Mouse (Mus musculus) MEL (cell line): ENCODE data around the gene Olfr955. TPM values are rescaled to one million over a fixed set of nuclear protein-coding genes. Genes with fewer than 3 reads are reported as not detected.

Source experiments
- DNase-seq: peaks from one replicate; pipeline ENCODE4 v3.0.0; 2011; ENCODE audit warnings: low read depth, low spot score
- H3K27ac ChIP-seq: 2 replicates; pipeline ENCODE4 v1.5.1; 2012; ENCODE audit warnings: low read depth, mild to moderate bottlenecking, control low read depth, low read length, moderate library complexity; ENCODE audit not compliant: control insufficient read depth
- H3K27me3 ChIP-seq, 2 experiments: fragments of 150-350 bp in 1 of 2; sonication (generic) in 1 of 2; 2 replicates each; pipeline ENCODE4 v1.6.1; 2012; ENCODE audit warnings: low read length in 2 of 2, mild to moderate bottlenecking in 2 of 2, improper control_type of control experiment in 1 of 2, moderate library complexity in 1 of 2; ENCODE audit not compliant: insufficient read depth in 2 of 2, control insufficient read depth in 1 of 2
- H3K36me3 ChIP-seq, 2 experiments: 2 replicates each; pipeline ENCODE4 v1.6.1; 2012 to 2014; ENCODE audit warnings: low read length in 2 of 2, improper control_type of control experiment in 1 of 2, inconsistent platforms in 1 of 2, mild to moderate bottlenecking in 1 of 2; ENCODE audit not compliant: insufficient read depth in 2 of 2, control insufficient read depth in 1 of 2
- H3K4me1 ChIP-seq, 2 experiments: fragments of 150-350 bp in 1 of 2; sonication (generic) in 1 of 2; 2 replicates each; pipeline ENCODE4 v1.6.1; 2012; ENCODE audit warnings: low read length in 2 of 2, improper control_type of control experiment in 1 of 2, mild to moderate bottlenecking in 1 of 2; ENCODE audit not compliant: insufficient read depth in 2 of 2, control insufficient read depth in 1 of 2
- H3K4me3 ChIP-seq, 2 experiments: fragments of 150-350 bp in 1 of 2; sonication (generic) in 1 of 2; 2 replicates each; pipeline ENCODE4 v1.5.1; 2012; ENCODE audit warnings: low read depth in 2 of 2, low read length in 2 of 2, mild to moderate bottlenecking in 2 of 2, moderate library complexity in 2 of 2, control low read depth in 1 of 2, improper control_type of control experiment in 1 of 2; ENCODE audit not compliant: control insufficient read depth in 1 of 2, insufficient read depth in 1 of 2
- H3K79me2 ChIP-seq: 2 replicates; pipeline ENCODE4 v1.6.1; 2012; ENCODE audit warnings: mild to moderate bottlenecking, low read length, moderate library complexity; ENCODE audit not compliant: control insufficient read depth, poor library complexity, insufficient read depth
- H3K9ac ChIP-seq: 2 replicates; pipeline ENCODE4 v1.6.1; 2012; ENCODE audit warnings: low read depth, mild to moderate bottlenecking, control low read depth, low read length, moderate library complexity; ENCODE audit not compliant: control insufficient read depth, poor library complexity, severe bottlenecking
- H3K9me3 ChIP-seq: fragments of 150-350 bp; sonication (generic); replicated peaks from 2 replicates; pipeline ENCODE4 v1.6.1; 2012; ENCODE audit warnings: mild to moderate bottlenecking, low read length, improper control_type of control experiment, moderate library complexity; ENCODE audit not compliant: insufficient read depth
- E2F4 ChIP-seq: IDR thresholded peaks from 2 replicates; pipeline ENCODE4 v1.6.1; 2011; ENCODE audit warnings: low read depth, low read length, improper control_type of control experiment, borderline replicate concordance
- GATA1 ChIP-seq: IDR thresholded peaks from 2 replicates; pipeline ENCODE4 v1.6.1; 2011; ENCODE audit warnings: low read depth, low read length, improper control_type of control experiment
- MAZ ChIP-seq: IDR thresholded peaks from 2 replicates; pipeline ENCODE4 v1.6.1; 2012; ENCODE audit warnings: low read depth, mild to moderate bottlenecking, inconsistent platforms, low read length, improper control_type of control experiment
- MXI1 ChIP-seq: IDR thresholded peaks from 2 replicates; pipeline ENCODE4 v1.6.1; 2011; ENCODE audit warnings: mild to moderate bottlenecking, low read depth, low read length, improper control_type of control experiment
- NELFE ChIP-seq: IDR thresholded peaks from 2 replicates; pipeline ENCODE4 v1.6.1; 2011; ENCODE audit warnings: low read depth, low read length, improper control_type of control experiment
- POLR2AphosphoS5 ChIP-seq: IDR thresholded peaks from 2 replicates; pipeline ENCODE4 v1.6.1; 2012; ENCODE audit warnings: low read depth, borderline replicate concordance, mild to moderate bottlenecking, inconsistent platforms, low read length, moderate library complexity, mixed read lengths
- RCOR1 ChIP-seq: IDR thresholded peaks from 2 replicates; pipeline ENCODE4 v1.6.1; 2012; ENCODE audit warnings: low read depth, mild to moderate bottlenecking, inconsistent platforms, low read length, improper control_type of control experiment
- SIN3A ChIP-seq: IDR thresholded peaks from 2 replicates; pipeline ENCODE4 v1.6.1; 2012; ENCODE audit warnings: low read length, improper control_type of control experiment, inconsistent platforms
- USF1 ChIP-seq: IDR thresholded peaks from 2 replicates; pipeline ENCODE4 v1.6.1; 2014; ENCODE audit warnings: low read depth, mild to moderate bottlenecking, inconsistent platforms, low read length, improper control_type of control experiment, moderate library complexity
- ZMIZ1 ChIP-seq: IDR thresholded peaks from 2 replicates; pipeline ENCODE4 v1.6.1; 2012; ENCODE audit warnings: low read depth, mild to moderate bottlenecking, inconsistent platforms, low read length, improper control_type of control experiment, moderate library complexity
- ZNF384 ChIP-seq: IDR thresholded peaks from 2 replicates; pipeline ENCODE4 v1.6.1; 2012; ENCODE audit warnings: low read depth, mild to moderate bottlenecking, inconsistent platforms, low read length, improper control_type of control experiment
- polyA plus RNA-seq, 2 experiments: library from polyadenylated mRNA; stranded (reverse) in 1 of 2; unstranded in 1 of 2; fragments of >175 nt in 1 of 2; fragments of >200 nt in 1 of 2; gene quantifications; 2 replicates each; pipeline versions ENCODE4 v1.2.1 to v1.2.4; 2012; ENCODE audit warnings: low replicate concordance in 2 of 2, low read depth in 1 of 2; ENCODE audit not compliant: insufficient read length in 2 of 2, insufficient read depth in 1 of 2, missing spikeins in 1 of 2
- total RNA-seq: library from RNA; depleted of rRNA; stranded (reverse); fragments of 300-350 nt; gene quantifications from 2 replicates; pipeline ENCODE4 v1.2.3, GENCODE M21; 2012; rRNA removed

Olfr955 gene
- total and polyA plus RNA-seq, 3 experiments, result not detected

- Histone ChIP-seq H3K9ac (no peak within 1 kb of the TSS), H3K27ac (no peak within 1 kb of the TSS), H3K4me1 (no peaks in the 10 kb centered on the region), H3K4me3 (no peak within 1 kb of the TSS), H3K36me3 (no peaks in the 10 kb centered on the region), H3K9me3 (no peaks in the 10 kb centered on the region), H3K27me3 (no peaks in the 10 kb centered on the region), H3K79me2 (no peaks in the 10 kb centered on the region)
- TF ChIP-seq E2F4, result no peak
- TF ChIP-seq ZMIZ1, result no peak
- TF ChIP-seq POLR2AphosphoS5, result no peak
- no peak for DNase-seq
These were observed 22.2 kb upstream of the Olfr955 start, which contains the start of gene Olfr44 for GRCm38 (mm10) chr9:39493895-39494294. Olfr44 (minus strand) TSS chr9:39493995.

GRCm38 (mm10) chr9:39456401-39456800 is 15.3 kb downstream of the Olfr955 start, which contains the start of gene Olfr954:
Olfr954 (plus strand) TSS chr9:39456701.
- DNase-seq, result no peak
- Histone ChIP-seq H3K9ac (no peak within 1 kb of the TSS), H3K36me3 (no peaks in the 10 kb centered on the region), H3K4me3 (no peak within 1 kb of the TSS), H3K27me3 (no peaks in the 10 kb centered on the region), H3K27ac (no peak within 1 kb of the TSS), H3K4me1 (no peaks in the 10 kb centered on the region), H3K79me2 (no peaks in the 10 kb centered on the region), H3K9me3 (no peaks in the 10 kb centered on the region)
- no peak for TF ChIP-seq SIN3A
- no peak for TF ChIP-seq NELFE
- no peak for TF ChIP-seq GATA1
- TF ChIP-seq ZNF384, result no peak
- no peak for TF ChIP-seq MAZ

- no peak for TF ChIP-seq MXI1
- TF ChIP-seq RCOR1, result no peak
- no peak for TF ChIP-seq USF1
- no peak for TF ChIP-seq ZNF384
- Histone ChIP-seq H3K9ac (no peak within 1 kb of the TSS), H3K9me3 (no peaks in the 10 kb centered on the region), H3K4me3 (no peak within 1 kb of the TSS), H3K4me1 (no peaks in the 10 kb centered on the region), H3K27ac (no peak within 1 kb of the TSS), H3K79me2 (no peaks in the 10 kb centered on the region), H3K36me3 (no peaks in the 10 kb centered on the region), H3K27me3 (no peaks in the 10 kb centered on the region)
- DNase-seq, result no peak
These were observed 44.7 kb downstream of the Olfr955 start, which contains the start of gene Olfr952 for GRCm38 (mm10) chr9:39427048-39427447. Olfr952 (minus strand) TSS chr9:39427148.

Other genes with a start within 250 kb of the Olfr955 start
- gene Olfr1537, start 221.9 kb downstream of the Olfr955 start, total RNA-seq, result not detected in 2 replicates
- not detected for gene Olfr1537, start 221.9 kb downstream of the Olfr955 start, polyA plus RNA-seq
- not detected in 2 replicates for gene Olfr945, start 195.1 kb downstream of the Olfr955 start, total RNA-seq
- gene Olfr945, start 195.1 kb downstream of the Olfr955 start, polyA plus RNA-seq, result not detected
- gene Olfr948, start 145.9 kb downstream of the Olfr955 start, total RNA-seq, result not detected in 2 replicates
- gene Olfr948, start 145.9 kb downstream of the Olfr955 start, polyA plus RNA-seq, result not detected
- gene Olfr951, start 84.5 kb downstream of the Olfr955 start, total RNA-seq, result not detected in 2 replicates
- gene Olfr951, start 84.5 kb downstream of the Olfr955 start, polyA plus RNA-seq, result not detected
- not detected in 2 replicates for gene Olfr952, start 44.8 kb downstream of the Olfr955 start, total RNA-seq
- gene Olfr952, start 44.8 kb downstream of the Olfr955 start, polyA plus RNA-seq, result not detected
- gene Olfr954, start 15.2 kb downstream of the Olfr955 start, total RNA-seq, result not detected in 2 replicates
- not detected for gene Olfr954, start 15.2 kb downstream of the Olfr955 start, polyA plus RNA-seq
- gene Olfr44, start 22.1 kb upstream of the Olfr955 start, total RNA-seq, result not detected in 2 replicates
- gene Olfr44, start 22.1 kb upstream of the Olfr955 start, polyA plus RNA-seq, result not detected
- not detected in 2 replicates for gene Olfr957, start 43.9 kb upstream of the Olfr955 start, total RNA-seq
- not detected for gene Olfr957, start 43.9 kb upstream of the Olfr955 start, polyA plus RNA-seq
- not detected in 2 replicates for gene Olfr958, start 82.1 kb upstream of the Olfr955 start, total RNA-seq
- gene Olfr958, start 82.1 kb upstream of the Olfr955 start, polyA plus RNA-seq, result not detected
- not detected in 2 replicates for gene Olfr959, start 103.6 kb upstream of the Olfr955 start, total RNA-seq
- gene Olfr959, start 103.6 kb upstream of the Olfr955 start, polyA plus RNA-seq, result not detected
- not detected in 2 replicates for gene AW551984, start 132.5 kb upstream of the Olfr955 start, total RNA-seq
- not detected for gene AW551984, start 132.5 kb upstream of the Olfr955 start, polyA plus RNA-seq
- gene Olfr148, start 138.7 kb upstream of the Olfr955 start, total RNA-seq, result not detected in 2 replicates
- gene Olfr148, start 138.7 kb upstream of the Olfr955 start, polyA plus RNA-seq, result not detected
- not detected in 2 replicates for gene Olfr960, start 149.4 kb upstream of the Olfr955 start, total RNA-seq
- gene Olfr960, start 149.4 kb upstream of the Olfr955 start, polyA plus RNA-seq, result not detected
- not detected in 2 replicates for gene Olfr961, start 173.1 kb upstream of the Olfr955 start, total RNA-seq
- gene Olfr961, start 173.1 kb upstream of the Olfr955 start, polyA plus RNA-seq, result not detected
- gene Olfr963, start 195.3 kb upstream of the Olfr955 start, total RNA-seq, result not detected in 2 replicates
- not detected for gene Olfr963, start 195.3 kb upstream of the Olfr955 start, polyA plus RNA-seq
- not detected in 2 replicates for gene Olfr149, start 235.2 kb upstream of the Olfr955 start, total RNA-seq
- gene Olfr149, start 235.2 kb upstream of the Olfr955 start, polyA plus RNA-seq, result not detected
- not detected in 2 replicates for gene Olfr965, start 239.4 kb upstream of the Olfr955 start, total RNA-seq
- not detected for gene Olfr965, start 239.4 kb upstream of the Olfr955 start, polyA plus RNA-seq